Mouse (Mus musculus) megakaryocyte, embryonic 14.5 days (primary cell): ENCODE measurements at regions not wholly inside any gene's neighbourhood (a gene's known extent, or its start where the extent isn't known, plus 50 kb on each side); places are given as distances from the start of the nearest gene placed in this dataset.

ENCODE experiments used
- FLI1 ChIP-seq: IDR thresholded peaks from 2 replicates; pipeline ENCODE4 v1.6.1; 2012; ENCODE audit warnings: low read length, inconsistent platforms, mixed read lengths
- GATA1 ChIP-seq: IDR thresholded peaks from 3 replicates; pipeline ENCODE4 v1.6.1; 2012; ENCODE audit warnings: mixed read lengths, low read length, inconsistent platforms, borderline replicate concordance

DNA sequence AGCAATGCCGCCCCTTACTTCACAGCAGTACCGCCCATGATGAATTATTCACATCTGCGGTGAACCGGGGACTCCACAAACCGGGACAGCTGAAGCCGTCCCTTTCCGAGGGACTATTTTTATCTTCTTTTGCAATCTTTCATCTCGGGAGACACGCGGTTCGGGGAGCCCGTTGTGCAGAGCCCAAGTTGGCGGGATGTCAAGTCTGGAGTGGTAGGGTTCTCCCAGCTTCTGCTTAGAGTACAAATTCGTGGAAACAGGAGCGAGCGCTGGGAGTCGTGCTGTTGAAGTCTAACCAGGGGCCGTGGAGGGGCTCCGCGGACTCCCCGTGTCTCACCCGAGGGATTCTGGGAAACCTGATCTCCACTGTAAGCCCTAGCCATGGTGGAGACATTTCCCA is 53.0 kb upstream of the Dlk1 start:
- TF ChIP-seq GATA1 (no peak), FLI1 (no peak)
